Mouse (Mus musculus): Measurements from ENCODE around the gene Wls. TPM values are rescaled to one million over a fixed set of nuclear protein-coding genes. Genes with fewer than 3 reads are reported as not detected.
A peak's percentile ranks its signal among the peaks of the same experiment; 100 is the strongest.

Gene Wls
- 4.5 and 4.9 TPM in 2 replicates for polyA plus RNA-seq (2012; rRNA removed)

- Histone ChIP-seq H3K27me3 (ENCODE audit: control insufficient read depth, insufficient read depth, low read length) (no peaks in the 10 kb centered on the region), H3K4me1 (ENCODE audit: control insufficient read depth, insufficient read depth, insufficient read length) (peaks cover 2% of the 10 kb centered on the region; the same call in 1 of the 2 replicates), H3K4me3 (ENCODE audit: extremely low read depth, insufficient read depth, insufficient read length) (peak within 1 kb of the TSS; percentile 68), H3K27ac (ENCODE audit: insufficient read depth, low read length) (no peak within 1 kb of the TSS), H3K36me3 (ENCODE audit: control insufficient read depth, insufficient read depth, low read length) (no peaks in the 10 kb centered on the region)
- TF ChIP-seq POLR2A (IDR thresholded peaks at IDR 0.05; ENCODE audit: low read depth, low read length): no peak
- TF ChIP-seq CTCF (IDR thresholded peaks at IDR 0.05; ENCODE audit: extremely low read depth, insufficient read depth, insufficient read length, insufficient replicate concordance): no peak
- DNase-seq (ENCODE audit: low read depth in 1 of 2, low spot score in 2 of 2): peak in 1 of 2 experiments; percentile 13
- WGBS: 3% methylated on average over 21 of the region's 21 CpGs
Observed at GRCm38 (mm10) chr3:159839481-159839880, at the start of gene Wls. Gene Wls (plus strand): TSS chr3:159839672.

DNA sequence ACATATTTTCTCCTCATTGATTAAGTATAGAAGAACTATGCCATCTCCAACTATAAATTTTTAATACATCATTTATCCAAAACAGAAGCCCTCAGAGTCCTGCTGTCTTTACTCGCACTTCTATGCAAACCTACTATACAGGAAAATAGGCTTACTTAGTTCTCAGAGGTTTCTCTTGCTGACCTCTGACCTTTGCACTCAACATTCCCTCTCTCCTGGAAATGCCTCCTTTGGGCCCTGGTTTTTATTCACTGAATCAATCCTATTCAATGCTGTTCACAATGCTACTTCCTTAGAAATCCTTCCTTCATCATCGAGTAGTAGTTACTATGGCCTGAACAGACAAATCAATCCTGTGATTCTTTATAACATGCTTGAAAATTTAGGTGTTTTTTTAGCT lies 49.7 kb upstream of the Wls start:
- 82% methylated on average over 2 of the region's 2 CpGs for WGBS
- no peak for DNase-seq (ENCODE audit: low read depth in 1 of 2, low spot score in 2 of 2)

GRCm38 (mm10) chr3:159831535-159831934 lies 7.9 kb upstream of the Wls start:
- Histone ChIP-seq H3K27me3 (ENCODE audit: control insufficient read depth, insufficient read depth, low read length) (no peaks in the 10 kb centered on the region), H3K36me3 (ENCODE audit: control insufficient read depth, insufficient read depth, low read length) (no peaks in the 10 kb centered on the region), H3K4me1 (ENCODE audit: control insufficient read depth, insufficient read depth, insufficient read length) (no peaks in the 10 kb centered on the region), H3K4me3 (ENCODE audit: extremely low read depth, insufficient read depth, insufficient read length) (no peak overlapping the region), H3K27ac (ENCODE audit: insufficient read depth, low read length) (no peak overlapping the region)
- TF ChIP-seq POLR2A (IDR thresholded peaks at IDR 0.05; ENCODE audit: low read depth, low read length) (no peak), CTCF (IDR thresholded peaks at IDR 0.05; ENCODE audit: extremely low read depth, insufficient read depth, insufficient read length, insufficient replicate concordance) (no peak)
- no peak for DNase-seq (ENCODE audit: low read depth in 1 of 2, low spot score in 2 of 2)

More for the DNA sequence above, 49.7 kb upstream of the Wls start:
- no peaks in the 10 kb centered on the region for H3K36me3 ChIP-seq (ENCODE audit: control insufficient read depth, insufficient read depth, low read length)
- H3K4me1 ChIP-seq (ENCODE audit: control insufficient read depth, insufficient read depth, insufficient read length): no peaks in the 10 kb centered on the region
- no peaks in the 10 kb centered on the region for H3K27me3 ChIP-seq (ENCODE audit: control insufficient read depth, insufficient read depth, low read length)
- no peak overlapping the region for H3K4me3 ChIP-seq (ENCODE audit: extremely low read depth, insufficient read depth, insufficient read length)
- TF ChIP-seq POLR2A (IDR thresholded peaks at IDR 0.05; ENCODE audit: low read depth, low read length) (no peak), CTCF (IDR thresholded peaks at IDR 0.05; ENCODE audit: extremely low read depth, insufficient read depth, insufficient read length, insufficient replicate concordance) (no peak)
- H3K27ac ChIP-seq (ENCODE audit: insufficient read depth, low read length): no peak overlapping the region

- H3K4me3 ChIP-seq (ENCODE audit: extremely low read depth, insufficient read depth, insufficient read length): peak overlapping the region; percentile 68
- TF ChIP-seq CTCF (IDR thresholded peaks at IDR 0.05; ENCODE audit: extremely low read depth, insufficient read depth, insufficient read length, insufficient replicate concordance): no peak
- no peak for TF ChIP-seq POLR2A (IDR thresholded peaks at IDR 0.05; ENCODE audit: low read depth, low read length)
- H3K27me3 ChIP-seq (ENCODE audit: control insufficient read depth, insufficient read depth, low read length): no peaks in the 10 kb centered on the region
- DNase-seq (ENCODE audit: low read depth in 1 of 2, low spot score in 2 of 2): peak in 1 of 2 experiments; percentile 5
- peaks cover 2% of the 10 kb centered on the region; the same call in 1 of the 2 replicates for H3K4me1 ChIP-seq (ENCODE audit: control insufficient read depth, insufficient read depth, insufficient read length)
- no peaks in the 10 kb centered on the region for H3K36me3 ChIP-seq (ENCODE audit: control insufficient read depth, insufficient read depth, low read length)
- under 1% methylated on average over 27 of the region's 27 CpGs for whole genome bisulfite sequencing
- H3K27ac ChIP-seq (ENCODE audit: insufficient read depth, low read length): no peak overlapping the region
Observed at GRCm38 (mm10) chr3:159840002-159840816, 737 bp downstream of the Wls start.

- H3K36me3 ChIP-seq (ENCODE audit: control insufficient read depth, insufficient read depth, low read length): no peaks in the 10 kb centered on the region
- peak in 1 of 2 experiments; percentile 4 for DNase-seq (ENCODE audit: low read depth in 1 of 2, low spot score in 2 of 2)
- TF ChIP-seq CTCF (IDR thresholded peaks at IDR 0.05; ENCODE audit: extremely low read depth, insufficient read depth, insufficient read length, insufficient replicate concordance): no peak
- TF ChIP-seq POLR2A (IDR thresholded peaks at IDR 0.05; ENCODE audit: low read depth, low read length): no peak
- no peaks in the 10 kb centered on the region for H3K27me3 ChIP-seq (ENCODE audit: control insufficient read depth, insufficient read depth, low read length)
- H3K27ac ChIP-seq (ENCODE audit: insufficient read depth, low read length): peak overlapping the region; percentile 21; the same call in 1 of the 2 replicates
- H3K4me1 ChIP-seq (ENCODE audit: control insufficient read depth, insufficient read depth, insufficient read length): peaks cover 2% of the 10 kb centered on the region; the same call in 1 of the 2 replicates
- H3K4me3 ChIP-seq (ENCODE audit: extremely low read depth, insufficient read depth, insufficient read length): peak overlapping the region; percentile 68
- 6% methylated on average over 12 of the region's 12 CpGs for WGBS
Observed at GRCm38 (mm10) chr3:159840817-159841390, 1.4 kb downstream of the Wls start.

DNA sequence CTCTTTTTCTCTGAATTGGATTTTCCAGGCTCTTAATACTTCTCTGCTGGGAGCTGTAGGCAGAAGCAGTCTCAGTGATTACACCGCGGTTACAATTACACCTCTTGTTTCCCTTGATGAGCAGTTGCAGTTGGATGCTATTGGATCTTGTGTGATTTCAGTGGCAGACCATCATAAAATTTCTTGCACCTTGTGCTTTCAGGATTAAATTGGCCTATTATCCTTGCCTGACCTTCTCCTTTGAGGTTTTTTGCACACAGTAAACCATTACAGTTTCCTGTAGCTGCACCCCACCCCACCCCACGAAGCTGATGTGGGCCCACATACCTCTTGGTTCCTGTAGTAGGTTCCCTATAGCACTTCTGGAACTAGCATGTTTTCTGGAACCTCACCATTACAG lies 2.0 kb downstream of the Wls start:
- Histone ChIP-seq H3K4me3 (ENCODE audit: extremely low read depth, insufficient read depth, insufficient read length) (peak overlapping the region; percentile 13; the same call in 1 of the 2 replicates), H3K4me1 (ENCODE audit: control insufficient read depth, insufficient read depth, insufficient read length) (peaks cover 2% of the 10 kb centered on the region; the same call in 1 of the 2 replicates), H3K27me3 (ENCODE audit: control insufficient read depth, insufficient read depth, low read length) (no peaks in the 10 kb centered on the region), H3K36me3 (ENCODE audit: control insufficient read depth, insufficient read depth, low read length) (no peaks in the 10 kb centered on the region), H3K27ac (ENCODE audit: insufficient read depth, low read length) (peak overlapping the region; percentile 35; the same call in 1 of the 2 replicates)
- no peak for TF ChIP-seq CTCF (IDR thresholded peaks at IDR 0.05; ENCODE audit: extremely low read depth, insufficient read depth, insufficient read length, insufficient replicate concordance)
- no peak for TF ChIP-seq POLR2A (IDR thresholded peaks at IDR 0.05; ENCODE audit: low read depth, low read length)
- no peak for DNase-seq (ENCODE audit: low read depth in 1 of 2, low spot score in 2 of 2)
- WGBS: 13% methylated on average over 3 of the region's 3 CpGs
